Mouse (Mus musculus): ENCODE results near the gene Rhof.

GRCm38 (mm10) chr5:123140694-123141554, 8.4 kb upstream of the Rhof start:
- TF ChIP-seq ZC3H11A (IDR thresholded peaks at IDR 0.05; ENCODE audit: borderline replicate concordance, low read depth, low read length), result no peak
- TF ChIP-seq CHD2 (IDR thresholded peaks at IDR 0.05; ENCODE audit: low read depth, low read length), result 0 out of 2 replicates have a peak, but pooled peaks have one; percentile 40
- TF ChIP-seq MAFK (IDR thresholded peaks at IDR 0.05; ENCODE audit: insufficient read depth, low read depth, low read length), result 0 out of 2 replicates have a peak, but pooled peaks have one; percentile 6
- no peak for TF ChIP-seq HCFC1 (IDR thresholded peaks at IDR 0.05; ENCODE audit: borderline replicate concordance, insufficient read depth, low read length)
